Mouse (Mus musculus): ENCODE measurements around the gene Tbkbp1. TPM values are rescaled to one million over a fixed set of nuclear protein-coding genes. Genes with fewer than 3 reads are reported as not detected.

Tbkbp1 gene
- total RNA-seq, 2 experiments from 2014 or later: 42.9 to 53.7 TPM

DNA sequence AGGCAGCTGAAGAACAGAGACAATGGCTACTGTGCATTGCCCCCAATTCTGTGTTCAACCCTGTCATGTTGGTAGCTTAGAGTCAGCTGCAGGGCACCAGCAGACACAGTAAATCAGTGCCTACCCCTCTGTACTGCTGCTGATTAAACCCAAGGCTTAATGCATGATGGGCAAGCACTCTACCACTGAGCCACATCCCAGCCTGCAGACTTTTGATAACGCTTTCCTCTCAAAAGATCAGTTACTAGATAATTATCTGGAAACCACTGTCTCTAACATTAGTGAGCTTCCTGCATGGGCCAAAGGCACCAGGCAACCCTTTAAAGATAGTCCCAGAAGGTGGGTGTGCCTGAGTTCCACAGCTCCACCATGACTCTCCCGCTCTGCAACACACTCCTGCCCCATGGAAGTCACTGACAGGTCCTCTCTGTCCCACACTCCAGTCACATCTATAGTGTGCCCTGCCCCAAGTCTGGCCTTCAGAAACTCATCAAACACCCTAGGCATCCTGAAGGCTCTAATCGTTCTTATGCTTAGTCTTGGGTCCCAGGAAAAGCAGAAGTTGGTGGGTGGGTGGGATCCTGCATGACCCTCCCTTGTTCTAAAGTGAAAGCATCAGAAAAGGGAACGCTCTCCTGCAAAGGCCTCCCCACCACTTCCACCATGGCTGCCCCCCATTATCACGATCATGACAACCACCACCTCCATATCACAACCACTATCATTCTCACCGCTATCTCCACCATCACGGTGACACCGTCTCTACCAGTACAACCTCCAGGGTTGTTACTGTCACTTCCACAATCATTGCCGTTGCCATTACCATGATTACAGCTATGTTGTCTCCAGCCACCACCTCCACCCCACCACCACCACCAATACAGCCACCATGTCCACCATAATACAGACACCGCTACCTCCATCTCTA is 47.9 kb downstream of the Tbkbp1 start:
- intact Hi-C loops (cut with DNase I): no loop called here
- no peak for DNase-seq (ENCODE audit: low spot score in 2 of 2)

DNA sequence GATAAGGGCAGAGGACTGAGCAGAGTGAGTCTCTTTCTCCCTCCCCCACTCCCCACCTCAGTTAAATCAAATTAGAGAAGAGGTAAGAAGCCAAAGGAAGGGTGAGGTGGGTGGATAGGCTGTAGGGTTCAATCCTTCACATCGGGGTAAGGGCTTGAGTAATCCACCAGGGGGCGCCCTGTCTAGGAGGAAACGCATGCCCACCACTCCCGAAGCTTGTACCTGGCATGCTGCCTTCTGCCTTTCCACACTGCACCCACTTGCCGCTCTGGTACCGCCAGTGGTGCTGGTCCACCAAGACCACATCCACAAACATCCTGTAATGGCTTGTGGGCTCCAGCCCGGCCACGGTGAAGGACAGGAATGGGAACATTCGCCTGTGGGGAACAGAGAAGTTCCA is 49.6 kb downstream of the Tbkbp1 start:
- intact Hi-C loops (cut with DNase I): loop anchor here (1.0 kb wide), 1 partner anchor 45 kb away; no protein-coding TSS in a partner anchor
- DNase-seq (ENCODE audit: low spot score in 2 of 2): no peak

DNA sequence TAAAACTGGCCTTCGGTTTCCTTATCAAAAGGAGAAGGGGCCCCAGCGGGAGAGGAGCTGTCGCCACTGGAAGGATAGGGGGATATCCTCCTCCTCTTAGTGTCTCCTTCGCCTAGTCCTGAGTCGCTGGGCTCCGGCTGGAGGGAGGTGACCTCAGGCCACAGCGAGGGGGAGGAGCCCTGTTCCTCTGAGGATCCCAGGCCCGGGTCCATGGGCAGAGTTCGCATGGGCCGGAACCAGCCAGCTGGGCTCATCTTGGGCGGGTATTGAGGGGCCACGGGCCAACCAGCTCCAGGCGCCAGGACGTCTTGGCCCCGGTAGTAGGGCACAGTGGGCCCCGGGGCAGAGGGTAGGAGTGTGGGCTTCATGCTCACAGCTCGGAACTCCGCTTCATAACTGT is 52.5 kb downstream of the Tbkbp1 start:
- intact Hi-C loops (cut with DNase I): no loop called here
- no peak for DNase-seq (ENCODE audit: low spot score in 2 of 2)

DNA sequence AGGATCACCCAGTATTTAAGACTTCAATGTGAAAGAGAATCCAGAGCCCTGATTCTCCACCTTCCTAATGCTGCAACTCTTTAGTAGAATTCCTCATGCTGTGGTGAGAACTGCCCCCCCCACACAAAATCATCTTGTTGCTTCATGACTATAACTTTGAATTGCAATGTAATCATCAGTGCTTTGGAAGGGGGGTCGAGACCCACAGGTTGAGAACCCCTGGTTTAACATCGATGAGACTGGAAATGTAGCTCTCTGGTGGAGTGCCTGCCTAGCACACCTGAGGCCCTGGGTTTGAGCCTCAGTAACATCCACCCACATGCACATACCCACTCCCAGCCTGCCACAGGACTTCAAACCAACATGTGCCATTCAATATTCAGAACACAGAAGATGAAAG is 56.7 kb downstream of the Tbkbp1 start:
- DNase-seq (ENCODE audit: low spot score in 2 of 2): no peak
- intact Hi-C loops (cut with DNase I): no loop called here

DNA sequence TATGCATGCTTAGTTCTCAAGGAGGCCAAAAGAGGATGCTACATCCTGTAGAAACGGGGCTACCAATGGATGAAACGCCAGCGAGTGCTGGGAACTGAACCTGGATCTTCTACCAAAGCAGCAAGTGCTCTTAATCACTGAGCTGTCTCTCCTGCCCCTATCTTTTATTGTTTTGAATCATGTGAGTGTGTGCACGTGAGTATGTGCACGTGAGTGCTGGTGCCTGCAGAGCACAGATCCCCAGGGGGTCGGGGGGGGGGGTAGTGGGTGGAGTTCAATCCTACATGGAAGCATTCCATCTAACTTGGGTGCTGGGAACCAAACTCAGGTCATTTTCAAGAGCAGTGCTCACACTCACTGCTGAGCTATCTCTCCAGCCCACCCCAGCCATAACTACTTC is 64.9 kb downstream of the Tbkbp1 start:
- intact Hi-C loops (cut with DNase I): no loop called here
- no peak for DNase-seq (ENCODE audit: low spot score in 2 of 2)

Small RNA genes lying within 50 kb of the gene (microRNA-seq; reads per million reads assigned to microRNA genes)
- gene Mir7235: not detected

Other genes with a start within 250 kb of the Tbkbp1 start
- gene Cdk5rap3, start 235.0 kb downstream of the Tbkbp1 start, total RNA-seq (2021): 10 to 100 TPM; 30.3 to 31.5 TPM
- gene Prr15l, start 223.4 kb downstream of the Tbkbp1 start, total RNA-seq (2021): not detected
- gene Pnpo, start 207.5 kb downstream of the Tbkbp1 start, total RNA-seq (2021): 10 to 100 TPM; 36.1 to 43.1 TPM
- gene Sp2, start 168.5 kb downstream of the Tbkbp1 start, total RNA-seq (2021): 10 to 100 TPM; 13.1 to 14.5 TPM
- 1 to 10 TPM; 2.2 to 2.5 TPM for gene Sp6, start 138.1 kb downstream of the Tbkbp1 start, total RNA-seq (2021)
- gene Scrn2, start 121.6 kb downstream of the Tbkbp1 start, total RNA-seq (2021): 1 to 10 TPM; 3.7 to 3.9 TPM
- under 1 TPM; 0.32 to 0.59 TPM for gene Lrrc46, start 110.1 kb downstream of the Tbkbp1 start, total RNA-seq (2021)
- 10 to 100 TPM; 63.5 to 80.0 TPM for gene Mrpl10, start 109.9 kb downstream of the Tbkbp1 start, total RNA-seq (2021)
- gene Osbpl7, start 100.9 kb downstream of the Tbkbp1 start, total RNA-seq (2021): 10 to 100 TPM; 11.9 to 13.3 TPM
- under 1 TPM; 0.17 to 0.32 TPM for gene Tbx21, start 36.2 kb downstream of the Tbkbp1 start, total RNA-seq (2021)
- 100 to 1,000 TPM; 114 to 119 TPM for gene Kpnb1, start 36.4 kb upstream of the Tbkbp1 start, total RNA-seq (2021)
- 100 to 1,000 TPM; 122 to 156 TPM for gene Npepps, start 129.1 kb upstream of the Tbkbp1 start, total RNA-seq (2021)
- gene Mrpl45, start 164.2 kb upstream of the Tbkbp1 start, total RNA-seq (2021): 10 to 100 TPM; 23.3 to 30.2 TPM
- under 1 TPM; 0.39 to 0.52 TPM for gene Gpr179, start 200.6 kb upstream of the Tbkbp1 start, total RNA-seq (2021)
- gene Socs7, start 211.1 kb upstream of the Tbkbp1 start, total RNA-seq (2021): 10 to 100 TPM; 78.0 to 87.2 TPM